27 mouse cellular contexts compared by ENCODE assay signal in genomic region chr5:65781769-65782715, GRCm38 (mm10). TPM values are rescaled to one million over a fixed set of nuclear protein-coding genes. Genes with fewer than 3 reads are reported as not detected.
DNase-seq lines count a peak whose midpoint lies in the region; ATAC-seq lines count a peak whose summit lies in the region.
"Had no signal": no experiment of that assay in that cellular context is flagged by ENCODE, and none has a peak within 500 bp of the region (broad histone marks: within the 10 kb centered on the region; RNA-seq: fewer than 3 reads in every experiment).

No protein-coding gene starts in this region.

- no peak overlapping the region for H3K27ac ChIP-seq in midbrain, embryonic 11.5 days (ENCODE audit: low read depth, low read length)
- H3K27ac ChIP-seq in midbrain, embryonic 15.5 days: no peak overlapping the region
- no peak overlapping the region for H3K27ac ChIP-seq in forebrain, embryonic 16.5 days (ENCODE audit: low read length)
- H3K27ac ChIP-seq: heart, embryonic 10.5 days; heart, embryonic 15.5 days; intestine, embryonic 15.5 days; kidney, embryonic 15.5 days; limb, embryonic 12.5 days; lung, embryonic 15.5 days; midbrain, embryonic 13.5 days had no signal

- DNase-seq in midbrain, embryonic 11.5 days (ENCODE audit: low spot score, missing footprints): peak; percentile 71
- DNase-seq in B cell, adult 2 months: peak; percentile 46 to 51
- peak; percentile 77 for DNase-seq in splenic B cell, adult 2 months (ENCODE audit: low read depth, low spot score)
- no peak for DNase-seq in urinary bladder, postnatal 4 days (ENCODE audit: low spot score in 2 of 2)
- DNase-seq: adrenal gland, adult 2 months; adrenal gland, postnatal 36 days; cerebellum, adult 2 months; forebrain, postnatal 0 days; kidney, postnatal 4 days; retina, postnatal 1 day; right cerebral cortex, postnatal 14 days; thymus, adult 18-20 months; thymus, postnatal 25 days had no signal

- no peak overlapping the region for H3K4me3 ChIP-seq in midbrain, embryonic 11.5 days (ENCODE audit: low read depth, low read length)
- no peak overlapping the region for H3K4me3 ChIP-seq in midbrain, embryonic 15.5 days
- H3K4me3 ChIP-seq in forebrain, embryonic 16.5 days (replicated peaks; ENCODE audit: low read length): no peak overlapping the region
- H3K4me3 ChIP-seq: erythroblast, embryonic 14.5 days; heart, embryonic 10.5 days; heart, embryonic 15.5 days; intestine, embryonic 15.5 days; kidney, embryonic 15.5 days; limb, embryonic 12.5 days; lung, embryonic 15.5 days; midbrain, embryonic 13.5 days had no signal

- WGBS in midbrain, embryonic 11.5 days: 89% methylated on average over 13 of the region's 13 CpGs
- WGBS in midbrain, embryonic 15.5 days: 89% methylated on average over 13 of the region's 13 CpGs
- WGBS in forebrain, embryonic 16.5 days: 87% methylated on average over 13 of the region's 13 CpGs

- no peaks in the 10 kb centered on the region for H3K27me3 ChIP-seq in midbrain, embryonic 11.5 days (ENCODE audit: control insufficient read depth, insufficient read depth, low read length)
- no peaks in the 10 kb centered on the region for H3K27me3 ChIP-seq in midbrain, embryonic 15.5 days (replicated peaks)
- H3K27me3 ChIP-seq in splenic B cell, adult 2 months (ENCODE audit: control insufficient read depth, insufficient read depth, low read length, poor library complexity, severe bottlenecking): no peaks in the 10 kb centered on the region
- H3K27me3 ChIP-seq in forebrain, embryonic 16.5 days (replicated peaks; ENCODE audit: control insufficient read depth, insufficient read depth, low read length): no peaks in the 10 kb centered on the region
- H3K27me3 ChIP-seq: heart, embryonic 15.5 days; intestine, embryonic 15.5 days; kidney, embryonic 15.5 days; limb, embryonic 12.5 days; lung, embryonic 15.5 days; midbrain, embryonic 13.5 days had no signal

- H3K4me2 ChIP-seq in midbrain, embryonic 11.5 days: no peak overlapping the region
- H3K4me2 ChIP-seq in midbrain, embryonic 15.5 days: no peak overlapping the region
- H3K4me2 ChIP-seq in forebrain, embryonic 16.5 days (ENCODE audit: low read length): no peak overlapping the region
- H3K4me2 ChIP-seq: heart, embryonic 15.5 days; intestine, embryonic 15.5 days; kidney, embryonic 15.5 days; limb, embryonic 12.5 days; liver, embryonic 11.5 days; lung, embryonic 15.5 days; midbrain, embryonic 13.5 days had no signal

- H3K9me3 ChIP-seq in midbrain, embryonic 11.5 days (ENCODE audit: control insufficient read depth, low read length): no peaks in the 10 kb centered on the region
- H3K9me3 ChIP-seq in midbrain, embryonic 15.5 days: no peaks in the 10 kb centered on the region
- no peaks in the 10 kb centered on the region for H3K9me3 ChIP-seq in forebrain, embryonic 16.5 days (ENCODE audit: control insufficient read depth, low read length)
- H3K9me3 ChIP-seq: heart, embryonic 10.5 days; heart, embryonic 15.5 days; intestine, embryonic 15.5 days; kidney, embryonic 15.5 days; limb, embryonic 12.5 days; lung, embryonic 15.5 days; midbrain, embryonic 13.5 days had no signal

- H3K36me3 ChIP-seq in midbrain, embryonic 11.5 days (ENCODE audit: control insufficient read depth, insufficient read depth, low read length): peaks cover 5% of the 10 kb centered on the region; the same call in 1 of the 2 replicates
- peaks cover 7% of the 10 kb centered on the region; the same call in 1 of the 2 replicates for H3K36me3 ChIP-seq in midbrain, embryonic 15.5 days (replicated peaks)
- H3K36me3 ChIP-seq in splenic B cell, adult 2 months (ENCODE audit: control insufficient read depth, insufficient read depth, low read length, poor library complexity, severe bottlenecking): no peaks in the 10 kb centered on the region
- H3K36me3 ChIP-seq in forebrain, embryonic 16.5 days (ENCODE audit: control insufficient read depth, insufficient read depth): 0 out of 2 replicates have a peak, but pooled peaks cover 2% of the 10 kb centered on the region

- no peak overlapping the region for H3K9ac ChIP-seq in midbrain, embryonic 11.5 days (ENCODE audit: low read length)
- H3K9ac ChIP-seq in midbrain, embryonic 15.5 days: no peak overlapping the region
- no peak overlapping the region for H3K9ac ChIP-seq in forebrain, embryonic 16.5 days (replicated peaks; ENCODE audit: low read depth, low read length)
- H3K9ac ChIP-seq: forebrain, postnatal 0 days; heart, embryonic 15.5 days; intestine, embryonic 15.5 days; kidney, embryonic 15.5 days; limb, embryonic 12.5 days; lung, embryonic 15.5 days; midbrain, embryonic 13.5 days had no signal

- ATAC-seq in midbrain, embryonic 11.5 days (ENCODE audit: low FRiP score): no peak
- ATAC-seq in midbrain, embryonic 15.5 days (replicated peaks): no peak
- peak; percentile 82 for ATAC-seq in CD4-positive, CD25-positive, alpha-beta regulatory T cell, adult 4 months
- no peak for ATAC-seq in forebrain, embryonic 16.5 days
- ATAC-seq: activated CD4-positive, CD25-positive, alpha-beta regulatory T cell, adult 4 months; forebrain, postnatal 0 days; hindbrain, embryonic 16.5 days; intestine, embryonic 15.5 days; midbrain, embryonic 13.5 days had no signal

- peaks cover 6% of the 10 kb centered on the region; the same call in 1 of the 2 replicates for H3K4me1 ChIP-seq in midbrain, embryonic 11.5 days (ENCODE audit: control insufficient read depth, insufficient read depth, low read length)
- no peaks in the 10 kb centered on the region for H3K4me1 ChIP-seq in midbrain, embryonic 15.5 days
- no peaks in the 10 kb centered on the region for H3K4me1 ChIP-seq in forebrain, embryonic 16.5 days (replicated peaks; ENCODE audit: control insufficient read depth, insufficient read depth, low read length)
- H3K4me1 ChIP-seq: heart, embryonic 10.5 days; heart, embryonic 15.5 days; intestine, embryonic 15.5 days; kidney, embryonic 15.5 days; limb, embryonic 12.5 days; lung, embryonic 15.5 days had no signal

RNA-seq across cellular contexts. Expression of gene N4bp2, which starts 18.7 kb away (rescaled TPM):
- polyA plus RNA-seq in midbrain, embryonic 11.5 days (2014; fragmentation: Nextera tagmentation; extraction: Ambion mirVana): 40.1 and 43.1 TPM in 2 replicates
- 17.8 and 20.5 TPM in 2 replicates for polyA plus RNA-seq in midbrain, embryonic 15.5 days (2015; fragmentation: Nextera tagmentation; extraction: Ambion mirVana)
- 10 to 100 TPM; 11.7 to 13.3 TPM for polyA plus RNA-seq in CD4-positive, CD25-positive, alpha-beta regulatory T cell, adult 4 months (2017; shearing (Covaris generic))
- polyA plus RNA-seq in forebrain, embryonic 16.5 days (2015; fragmentation: Nextera tagmentation; extraction: Ambion mirVana): 19.0 and 22.4 TPM in 2 replicates

Comparison
In these comparisons a context has a peak if more than half of its experiments do, and no peak if none do; other contexts are left out.
1. DNase-seq: peak in midbrain, embryonic 11.5 days (single experiment), B cell, adult 2 months (2 of 2) and splenic B cell, adult 2 months (single experiment); none in urinary bladder, postnatal 4 days (0 of 2).